Mouse (Mus musculus) lung, postnatal 0 days (tissue): ENCODE measurements around the gene Gad2. TPM values are rescaled to one million over a fixed set of nuclear protein-coding genes. Genes with fewer than 3 reads are reported as not detected.

Experiments used
- ATAC-seq: fragments of 200-750 bp; cut with Nextera tagmentation; 2 replicates; pipeline ENCODE4 v1.8.0; 2017; ENCODE audit warnings: moderate library complexity
- DNase-seq: peaks from one replicate; pipeline ENCODE4 v3.0.0-alpha.2; 2016; ENCODE audit warnings: low spot score
- H3K27ac ChIP-seq: fragments of 300-500 bp; sonication (generic); 2 replicates; pipeline ENCODE4 v1.5.1; 2014; ENCODE audit warnings: antibody characterized with exemption, mild to moderate bottlenecking, low read length, mixed read lengths
- H3K27me3 ChIP-seq: fragments of 300-500 bp; sonication (generic); replicated peaks from 2 replicates; pipeline ENCODE4 v1.6.1; 2014; ENCODE audit warnings: low read length, mixed read lengths; ENCODE audit not compliant: insufficient read depth
- H3K36me3 ChIP-seq: fragments of 300-500 bp; sonication (generic); 2 replicates; pipeline ENCODE4 v1.6.1; 2014; ENCODE audit warnings: low read length, mixed read lengths; ENCODE audit not compliant: insufficient read depth
- H3K4me1 ChIP-seq: fragments of 300-500 bp; sonication (generic); 2 replicates; pipeline ENCODE4 v1.6.1; 2014; ENCODE audit warnings: antibody characterized with exemption, low read depth, low read length, mixed read lengths; ENCODE audit not compliant: insufficient read depth
- H3K4me2 ChIP-seq: fragments of 300-500 bp; sonication (generic); replicated peaks from 2 replicates; pipeline ENCODE4 v1.6.1; 2014; ENCODE audit warnings: low read depth, mild to moderate bottlenecking, low read length, moderate library complexity, mixed read lengths
- H3K4me3 ChIP-seq: fragments of 300-500 bp; sonication (generic); 2 replicates; pipeline ENCODE4 v1.5.1; 2014; ENCODE audit warnings: low read depth, low read length
- H3K9ac ChIP-seq: fragments of 300-500 bp; sonication (generic); replicated peaks from 2 replicates; pipeline ENCODE4 v1.6.1; 2014; ENCODE audit warnings: low read depth, mild to moderate bottlenecking
- H3K9me3 ChIP-seq: fragments of 300-500 bp; sonication (generic); 2 replicates; pipeline ENCODE4 v1.6.1; 2016; ENCODE audit warnings: low read length, mixed read lengths
- CTCF ChIP-seq: IDR thresholded peaks from 2 replicates; pipeline ENCODE4 v1.5.1; 2016; ENCODE audit warnings: antibody characterized with exemption, mild to moderate bottlenecking
- EP300 ChIP-seq: IDR thresholded peaks from 2 replicates; pipeline ENCODE4 v1.6.1; 2016; ENCODE audit warnings: antibody characterized with exemption, mild to moderate bottlenecking, control low read depth
- WGBS: fragments of 180-500 bp; shearing (Covaris S2); extraction: QIAGEN DNeasy Blood & Tissue Kit; methylation state at CpG from one replicate; pipeline ENCODE4 v1.1.7; 2014; 5-methylcytosine and 5-hydroxymethylcytosine counted together
- polyA plus RNA-seq: library from polyadenylated mRNA; unstranded; fragments of >200 nt; fragmentation: Nextera tagmentation; extraction: Ambion mirVana; gene quantifications from 2 replicates; pipeline ENCODE4 v1.2.1, GENCODE M21; 2015

Gene Gad2
- polyA plus RNA-seq, 1 experiment from 2014 or later = not detected

DNA sequence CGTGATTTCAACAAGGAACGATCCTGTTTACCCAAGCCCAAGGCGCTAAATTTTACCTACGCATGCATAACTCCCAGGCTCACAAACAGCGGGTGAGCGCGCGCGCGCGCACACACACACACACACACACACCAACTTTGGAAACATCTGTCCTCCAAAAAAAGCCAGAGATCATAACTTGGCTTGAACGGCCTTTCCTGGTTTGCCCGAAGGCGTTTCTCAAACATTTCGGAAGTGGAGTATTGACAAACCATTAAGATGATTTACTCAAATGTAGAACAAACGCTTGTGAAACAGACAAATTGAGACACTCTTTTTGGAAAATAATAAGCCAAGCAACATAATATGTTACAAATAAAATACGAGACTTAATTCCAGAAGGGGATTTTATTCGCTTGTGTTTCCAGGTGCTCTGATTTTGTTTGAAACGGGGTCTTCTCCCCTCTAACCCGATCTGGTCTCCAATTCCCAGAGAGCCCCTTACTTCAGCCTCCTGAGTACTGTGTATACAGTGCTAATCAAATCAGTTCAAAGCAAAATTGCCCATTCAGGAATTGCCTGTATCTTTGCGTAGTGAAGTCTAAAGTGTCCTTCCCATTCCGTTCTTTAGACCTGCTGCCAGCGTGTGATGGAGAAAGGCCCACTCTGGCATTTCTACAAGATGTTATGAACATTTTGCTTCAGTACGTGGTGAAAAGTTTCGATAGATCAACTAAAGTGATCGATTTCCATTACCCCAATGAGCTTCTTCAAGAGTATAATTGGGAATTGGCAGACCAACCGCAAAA lies 2.4 kb downstream of the Gad2 start:
- TF ChIP-seq EP300 (no peak), CTCF (no peak)
- Histone ChIP-seq H3K36me3 (no peaks in the 10 kb centered on the region), H3K4me3 (no peak overlapping the region), H3K9me3 (no peaks in the 10 kb centered on the region), H3K27ac (no peak overlapping the region), H3K4me2 (no peak overlapping the region), H3K4me1 (no peaks in the 10 kb centered on the region), H3K27me3 (peaks cover 44% of the 10 kb centered on the region), H3K9ac (no peak overlapping the region)
- 5% methylated on average over 27 of the region's 27 CpGs for WGBS
- no peak for DNase-seq
- ATAC-seq = no peak

- Histone ChIP-seq H3K4me1 (no peaks in the 10 kb centered on the region), H3K27ac (no peak overlapping the region), H3K36me3 (no peaks in the 10 kb centered on the region), H3K27me3 (peaks cover 44% of the 10 kb centered on the region), H3K9me3 (no peaks in the 10 kb centered on the region), H3K4me2 (no peak overlapping the region), H3K9ac (no peak overlapping the region), H3K4me3 (no peak overlapping the region)
- TF ChIP-seq EP300 (no peak), CTCF (no peak)
- ATAC-seq (no peak), DNase-seq (no peak)
- 14% methylated on average over 16 of the region's 16 CpGs for WGBS
Observed at GRCm38 (mm10) chr2:22625096-22625960, 3.3 kb downstream of the Gad2 start.

DNA sequence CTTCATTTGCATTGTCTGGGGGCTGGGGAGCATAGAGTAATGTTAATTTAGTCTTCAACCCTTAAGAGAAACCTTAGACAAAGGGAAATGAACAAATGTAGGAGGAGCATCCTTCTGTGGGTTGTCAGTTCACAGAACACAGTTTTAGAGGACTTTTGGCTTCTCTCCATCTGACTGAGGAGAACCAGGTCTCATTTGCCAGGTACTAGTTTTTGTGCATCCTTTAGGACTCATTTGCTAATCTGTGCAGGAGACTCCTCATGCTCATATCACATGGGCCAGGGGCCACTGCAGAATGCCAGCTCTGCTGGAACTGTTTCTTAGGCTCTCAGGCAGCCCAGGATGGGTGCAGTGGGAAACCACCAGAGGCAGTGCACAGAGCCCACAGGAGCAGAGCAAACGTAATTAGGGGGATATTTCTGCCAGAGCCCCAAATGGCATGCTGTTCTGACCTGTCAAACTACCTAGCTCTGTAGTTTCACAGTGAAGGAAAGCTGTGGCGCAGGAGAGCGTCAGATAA lies 5.2 kb downstream of the Gad2 start:
- TF ChIP-seq CTCF (no peak), EP300 (no peak)
- Histone ChIP-seq H3K27me3 (peaks cover 32% of the 10 kb centered on the region), H3K4me2 (no peak overlapping the region), H3K27ac (no peak overlapping the region), H3K9me3 (no peaks in the 10 kb centered on the region), H3K36me3 (no peaks in the 10 kb centered on the region), H3K4me3 (no peak overlapping the region), H3K9ac (no peak overlapping the region), H3K4me1 (no peaks in the 10 kb centered on the region)
- no peak for DNase-seq
- 29% methylated on average over 3 of the region's 3 CpGs for WGBS
- ATAC-seq = no peak

- Histone ChIP-seq H3K4me2 (no peak overlapping the region), H3K9me3 (no peaks in the 10 kb centered on the region), H3K36me3 (no peaks in the 10 kb centered on the region), H3K9ac (no peak overlapping the region), H3K4me1 (no peaks in the 10 kb centered on the region), H3K4me3 (no peak overlapping the region), H3K27ac (no peak overlapping the region), H3K27me3 (peaks cover 24% of the 10 kb centered on the region)
- ATAC-seq = no peak
- WGBS = 41% methylated on average over 5 of the region's 5 CpGs
- DNase-seq = no peak
- no peak for TF ChIP-seq EP300
- TF ChIP-seq CTCF = no peak
Observed at GRCm38 (mm10) chr2:22627819-22628432, 5.9 kb downstream of the Gad2 start.

DNA sequence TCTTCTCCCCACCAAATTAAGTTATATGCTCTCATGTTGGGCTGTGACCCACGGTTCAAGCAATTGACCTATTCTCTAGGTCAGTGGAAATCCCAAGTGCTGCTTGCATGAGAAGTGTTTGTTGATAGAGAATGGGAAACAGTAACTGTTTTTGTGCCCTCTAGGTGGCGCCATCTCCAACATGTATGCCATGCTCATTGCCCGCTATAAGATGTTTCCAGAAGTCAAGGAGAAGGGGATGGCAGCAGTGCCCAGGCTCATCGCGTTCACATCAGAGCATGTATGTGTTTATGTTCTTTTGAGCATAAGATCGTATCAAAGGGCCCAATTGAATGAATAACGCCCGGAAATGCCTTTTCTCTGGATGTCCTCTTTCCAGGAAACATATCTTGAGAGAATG lies 12.8 kb downstream of the Gad2 start:
- no peaks in the 10 kb centered on the region for H3K9me3 ChIP-seq
- ATAC-seq = no peak
- H3K4me1 ChIP-seq = no peaks in the 10 kb centered on the region
- no peak overlapping the region for H3K27ac ChIP-seq
- H3K4me2 ChIP-seq = no peak overlapping the region
- WGBS = 34% methylated on average over 8 of the region's 8 CpGs
- no peak overlapping the region for H3K9ac ChIP-seq
- DNase-seq = peak; percentile 42
- TF ChIP-seq EP300 = no peak
- peak; percentile 57 for TF ChIP-seq CTCF
- no peaks in the 10 kb centered on the region for H3K36me3 ChIP-seq
- H3K4me3 ChIP-seq = no peak overlapping the region
- no peaks in the 10 kb centered on the region for H3K27me3 ChIP-seq

DNA sequence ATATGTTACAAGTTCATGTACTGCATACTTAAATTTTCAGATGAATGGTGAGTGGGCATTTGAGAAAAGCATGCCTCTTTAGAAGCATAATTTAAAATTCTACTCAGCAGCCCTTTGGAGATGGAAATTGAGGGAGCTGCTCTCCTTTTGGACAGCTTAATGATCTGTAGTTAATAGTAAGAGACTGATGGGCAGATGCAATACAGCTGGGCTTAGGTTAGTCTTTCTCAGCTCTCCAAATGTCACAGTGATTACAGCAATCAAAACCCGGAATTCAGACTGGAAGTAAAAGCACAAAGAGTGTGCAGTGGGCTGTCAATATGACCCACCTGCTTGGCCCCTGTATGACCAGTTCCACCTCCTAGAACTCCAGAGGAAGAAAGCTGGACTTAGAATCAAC lies 24.1 kb downstream of the Gad2 start:
- Histone ChIP-seq H3K4me2 (no peak overlapping the region), H3K27ac (no peak overlapping the region), H3K27me3 (no peaks in the 10 kb centered on the region), H3K4me3 (no peak overlapping the region), H3K9me3 (no peaks in the 10 kb centered on the region), H3K9ac (no peak overlapping the region), H3K4me1 (no peaks in the 10 kb centered on the region), H3K36me3 (no peaks in the 10 kb centered on the region)
- no peak for ATAC-seq
- TF ChIP-seq CTCF = no peak
- no peak for TF ChIP-seq EP300
- WGBS = 58% methylated on average over 1 of the region's 1 CpGs
- no peak for DNase-seq
